Mouse (Mus musculus): ENCODE results near the gene Il1f5. TPM values are rescaled to one million over a fixed set of nuclear protein-coding genes. Genes with fewer than 3 reads are reported as not detected.

The Il1f5 gene
- not detected in 2 replicates for polyA plus RNA-seq (2015; fragmentation: Nextera tagmentation; extraction: Ambion mirVana)

GRCm38 (mm10) chr2:24276654-24277053 is at the start of gene Il1f5:
Gene Il1f5 (plus strand): TSS chr2:24276954.
- H3K27ac ChIP-seq (ENCODE audit: low read length), result no peak within 1 kb of the TSS

GRCm38 (mm10) chr2:24227191-24227590 is 49.6 kb upstream of the Il1f5 start:
- Histone ChIP-seq H3K9ac (ENCODE audit: low read depth, low read length) (no peak overlapping the region), H3K27ac (ENCODE audit: low read length) (no peak overlapping the region), H3K9me3 (replicated peaks; ENCODE audit: control insufficient read depth, low read length, poor library complexity, severe bottlenecking) (no peaks in the 10 kb centered on the region), H3K36me3 (ENCODE audit: control insufficient read depth, insufficient read depth, low read length) (no peaks in the 10 kb centered on the region), H3K4me2 (ENCODE audit: low read length) (no peak overlapping the region), H3K4me1 (ENCODE audit: control insufficient read depth, insufficient read depth, low read length) (no peaks in the 10 kb centered on the region), H3K27me3 (ENCODE audit: control insufficient read depth, insufficient read depth, low read depth, low read length) (no peaks in the 10 kb centered on the region), H3K4me3 (ENCODE audit: low read depth, low read length) (no peak overlapping the region)
- ATAC-seq, result no peak
- 87% methylated on average over 2 of the region's 2 CpGs for WGBS

More at GRCm38 (mm10) chr2:24276654-24277053, at the start of gene Il1f5:
- no peak for ATAC-seq
- H3K4me1 ChIP-seq (ENCODE audit: control insufficient read depth, insufficient read depth, low read length), result no peaks in the 10 kb centered on the region
- no peak within 1 kb of the TSS for H3K4me3 ChIP-seq (ENCODE audit: low read depth, low read length)
- H3K27me3 ChIP-seq (ENCODE audit: control insufficient read depth, insufficient read depth, low read depth, low read length), result no peaks in the 10 kb centered on the region
- no peaks in the 10 kb centered on the region for H3K36me3 ChIP-seq (ENCODE audit: control insufficient read depth, insufficient read depth, low read length)
- H3K4me2 ChIP-seq (ENCODE audit: low read length), result no peak within 1 kb of the TSS
- H3K9ac ChIP-seq (ENCODE audit: low read depth, low read length), result no peak within 1 kb of the TSS
- H3K9me3 ChIP-seq (replicated peaks; ENCODE audit: control insufficient read depth, low read length, poor library complexity, severe bottlenecking), result no peaks in the 10 kb centered on the region

- Histone ChIP-seq H3K36me3 (ENCODE audit: control insufficient read depth, insufficient read depth, low read length) (no peaks in the 10 kb centered on the region), H3K4me2 (ENCODE audit: low read length) (no peak overlapping the region), H3K27me3 (ENCODE audit: control insufficient read depth, insufficient read depth, low read depth, low read length) (no peaks in the 10 kb centered on the region), H3K4me3 (ENCODE audit: low read depth, low read length) (no peak overlapping the region), H3K4me1 (ENCODE audit: control insufficient read depth, insufficient read depth, low read length) (no peaks in the 10 kb centered on the region), H3K27ac (ENCODE audit: low read length) (no peak overlapping the region), H3K9ac (ENCODE audit: low read depth, low read length) (no peak overlapping the region), H3K9me3 (replicated peaks; ENCODE audit: control insufficient read depth, low read length, poor library complexity, severe bottlenecking) (no peaks in the 10 kb centered on the region)
- WGBS, result 83% methylated on average over 1 of the region's 1 CpGs
- no peak for ATAC-seq
Measured at GRCm38 (mm10) chr2:24267503-24267902, 9.3 kb upstream of the Il1f5 start.

- Histone ChIP-seq H3K36me3 (ENCODE audit: control insufficient read depth, insufficient read depth, low read length) (no peaks in the 10 kb centered on the region), H3K4me2 (ENCODE audit: low read length) (no peak overlapping the region), H3K4me1 (ENCODE audit: control insufficient read depth, insufficient read depth, low read length) (no peaks in the 10 kb centered on the region), H3K27ac (ENCODE audit: low read length) (no peak overlapping the region), H3K9ac (ENCODE audit: low read depth, low read length) (no peak overlapping the region), H3K9me3 (replicated peaks; ENCODE audit: control insufficient read depth, low read length, poor library complexity, severe bottlenecking) (no peaks in the 10 kb centered on the region), H3K27me3 (ENCODE audit: control insufficient read depth, insufficient read depth, low read depth, low read length) (no peaks in the 10 kb centered on the region), H3K4me3 (ENCODE audit: low read depth, low read length) (no peak overlapping the region)
- 87% methylated on average over 2 of the region's 2 CpGs for WGBS
- no peak for ATAC-seq
Measured at GRCm38 (mm10) chr2:24273619-24274018, 3.1 kb upstream of the Il1f5 start.

- Histone ChIP-seq H3K4me1 (ENCODE audit: control insufficient read depth, insufficient read depth, low read length) (no peaks in the 10 kb centered on the region), H3K4me3 (ENCODE audit: low read depth, low read length) (no peak overlapping the region), H3K4me2 (ENCODE audit: low read length) (no peak overlapping the region), H3K27ac (ENCODE audit: low read length) (no peak overlapping the region), H3K36me3 (ENCODE audit: control insufficient read depth, insufficient read depth, low read length) (no peaks in the 10 kb centered on the region), H3K9ac (ENCODE audit: low read depth, low read length) (no peak overlapping the region), H3K27me3 (ENCODE audit: control insufficient read depth, insufficient read depth, low read depth, low read length) (no peaks in the 10 kb centered on the region), H3K9me3 (replicated peaks; ENCODE audit: control insufficient read depth, low read length, poor library complexity, severe bottlenecking) (no peaks in the 10 kb centered on the region)
- WGBS, result 13% methylated on average over 1 of the region's 1 CpGs
- ATAC-seq, result no peak
Measured at GRCm38 (mm10) chr2:24275146-24275545, 1.6 kb upstream of the Il1f5 start.

GRCm38 (mm10) chr2:24290896-24291295 is 14.1 kb downstream of the Il1f5 start, which contains the start of gene Il1f10:
Gene Il1f10 (plus strand): TSS chr2:24291196.
- H3K36me3 ChIP-seq (ENCODE audit: control insufficient read depth, insufficient read depth, low read length), result no peaks in the 10 kb centered on the region
- no peak within 1 kb of the TSS for H3K4me2 ChIP-seq (ENCODE audit: low read length)
- H3K9me3 ChIP-seq (replicated peaks; ENCODE audit: control insufficient read depth, low read length, poor library complexity, severe bottlenecking), result no peaks in the 10 kb centered on the region
- H3K27ac ChIP-seq (ENCODE audit: low read length), result no peak within 1 kb of the TSS
- 85% methylated on average over 5 of the region's 5 CpGs for WGBS
- no peaks in the 10 kb centered on the region for H3K27me3 ChIP-seq (ENCODE audit: control insufficient read depth, insufficient read depth, low read depth, low read length)
- H3K4me1 ChIP-seq (ENCODE audit: control insufficient read depth, insufficient read depth, low read length), result no peaks in the 10 kb centered on the region
- ATAC-seq, result no peak
- no peak within 1 kb of the TSS for H3K9ac ChIP-seq (ENCODE audit: low read depth, low read length)
- H3K4me3 ChIP-seq (ENCODE audit: low read depth, low read length), result no peak within 1 kb of the TSS

- Histone ChIP-seq H3K36me3 (ENCODE audit: control insufficient read depth, insufficient read depth, low read length) (no peaks in the 10 kb centered on the region), H3K4me1 (ENCODE audit: control insufficient read depth, insufficient read depth, low read length) (no peaks in the 10 kb centered on the region), H3K9me3 (replicated peaks; ENCODE audit: control insufficient read depth, low read length, poor library complexity, severe bottlenecking) (no peaks in the 10 kb centered on the region), H3K9ac (ENCODE audit: low read depth, low read length) (no peak overlapping the region), H3K27ac (ENCODE audit: low read length) (no peak overlapping the region), H3K4me3 (ENCODE audit: low read depth, low read length) (no peak overlapping the region), H3K27me3 (ENCODE audit: control insufficient read depth, insufficient read depth, low read depth, low read length) (no peaks in the 10 kb centered on the region), H3K4me2 (ENCODE audit: low read length) (no peak overlapping the region)
- 78% methylated on average over 1 of the region's 1 CpGs for WGBS
- no peak for ATAC-seq
Measured at GRCm38 (mm10) chr2:24294616-24295015, 17.9 kb downstream of the Il1f5 start.

GRCm38 (mm10) chr2:24296837-24297236 is 20.1 kb downstream of the Il1f5 start:
- no peak overlapping the region for H3K4me2 ChIP-seq (ENCODE audit: low read length)
- H3K9ac ChIP-seq (ENCODE audit: low read depth, low read length), result no peak overlapping the region
- no peak overlapping the region for H3K4me3 ChIP-seq (ENCODE audit: low read depth, low read length)
- H3K4me1 ChIP-seq (ENCODE audit: control insufficient read depth, insufficient read depth, low read length), result no peaks in the 10 kb centered on the region
- H3K9me3 ChIP-seq (replicated peaks; ENCODE audit: control insufficient read depth, low read length, poor library complexity, severe bottlenecking), result no peaks in the 10 kb centered on the region
- H3K27me3 ChIP-seq (ENCODE audit: control insufficient read depth, insufficient read depth, low read depth, low read length), result no peaks in the 10 kb centered on the region
- H3K36me3 ChIP-seq (ENCODE audit: control insufficient read depth, insufficient read depth, low read length), result no peaks in the 10 kb centered on the region
- H3K27ac ChIP-seq (ENCODE audit: low read length), result no peak overlapping the region
- peak; percentile 66 for ATAC-seq
- 10% methylated on average over 3 of the region's 3 CpGs for WGBS

- H3K4me3 ChIP-seq (ENCODE audit: low read depth, low read length), result no peak overlapping the region
- H3K27me3 ChIP-seq (ENCODE audit: control insufficient read depth, insufficient read depth, low read depth, low read length), result no peaks in the 10 kb centered on the region
- WGBS, result 78% methylated on average over 6 of the region's 6 CpGs
- H3K9me3 ChIP-seq (replicated peaks; ENCODE audit: control insufficient read depth, low read length, poor library complexity, severe bottlenecking), result no peaks in the 10 kb centered on the region
- no peak overlapping the region for H3K27ac ChIP-seq (ENCODE audit: low read length)
- H3K36me3 ChIP-seq (ENCODE audit: control insufficient read depth, insufficient read depth, low read length), result no peaks in the 10 kb centered on the region
- no peak for ATAC-seq
- H3K4me2 ChIP-seq (ENCODE audit: low read length), result no peak overlapping the region
- H3K4me1 ChIP-seq (ENCODE audit: control insufficient read depth, insufficient read depth, low read length), result no peaks in the 10 kb centered on the region
- H3K9ac ChIP-seq (ENCODE audit: low read depth, low read length), result no peak overlapping the region
Measured at GRCm38 (mm10) chr2:24311302-24312001, 34.7 kb downstream of the Il1f5 start.
